Mouse (Mus musculus) natural killer cell, adult 2 months (primary cell): ENCODE data around the gene Crygd.
A peak's percentile ranks its signal among the peaks of the same experiment; 100 is the strongest.
"Not testable (repeated sequence)": the region's sequence is repeated elsewhere in the genome, so short reads cannot be mapped to it uniquely, and the experiment has no call there.

Source experiments
- DNase-seq, 2 experiments: peaks; one replicate each; pipeline ENCODE4 v3.0.0; 2022; ENCODE audit warnings: low spot score in 2 of 2

The Crygd gene

DNA sequence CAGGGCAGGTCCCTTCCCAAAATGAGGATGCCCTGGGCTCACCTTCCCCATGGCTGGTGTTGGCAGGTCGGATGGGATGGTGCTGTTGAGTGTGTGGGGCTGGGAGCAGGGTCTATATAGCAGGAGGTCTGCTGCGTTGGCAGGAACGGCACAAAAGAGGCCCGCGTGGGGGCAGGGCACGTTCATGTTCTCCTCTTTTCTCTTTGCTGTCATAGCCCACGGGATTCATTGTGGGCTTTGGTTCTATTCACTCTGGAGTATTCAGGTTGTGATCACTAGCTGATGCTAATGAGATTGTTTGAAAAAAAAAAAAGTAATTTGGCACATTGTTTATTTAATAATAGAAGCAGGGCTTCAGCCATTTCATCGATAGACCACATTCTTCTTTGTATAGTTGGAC is at the start of gene Crygd:
Crygd (minus strand) TSS at position 101 of the 400 bp plus-strand sequence.
- DNase-seq: no peak

DNA sequence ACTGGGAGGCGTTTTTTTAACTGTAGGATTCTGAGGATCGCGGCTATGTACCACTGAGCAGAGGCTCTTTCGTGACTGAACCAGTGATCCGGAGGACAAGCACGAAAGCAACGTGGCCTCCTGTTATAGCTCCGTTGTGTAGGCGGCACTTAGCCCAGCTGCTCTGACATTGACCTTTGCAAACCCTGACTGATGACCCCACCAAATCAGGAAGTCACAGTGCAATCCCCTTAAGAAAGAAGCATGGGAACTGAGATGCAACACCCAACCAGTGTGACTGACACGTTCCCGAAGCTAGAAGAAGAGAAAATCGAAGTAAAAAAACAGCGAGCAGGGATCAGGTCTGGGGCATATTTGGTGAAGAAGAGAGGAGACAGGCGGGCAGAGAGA is 49.5 kb upstream of the Crygd start:
- DNase-seq: no peak

DNA sequence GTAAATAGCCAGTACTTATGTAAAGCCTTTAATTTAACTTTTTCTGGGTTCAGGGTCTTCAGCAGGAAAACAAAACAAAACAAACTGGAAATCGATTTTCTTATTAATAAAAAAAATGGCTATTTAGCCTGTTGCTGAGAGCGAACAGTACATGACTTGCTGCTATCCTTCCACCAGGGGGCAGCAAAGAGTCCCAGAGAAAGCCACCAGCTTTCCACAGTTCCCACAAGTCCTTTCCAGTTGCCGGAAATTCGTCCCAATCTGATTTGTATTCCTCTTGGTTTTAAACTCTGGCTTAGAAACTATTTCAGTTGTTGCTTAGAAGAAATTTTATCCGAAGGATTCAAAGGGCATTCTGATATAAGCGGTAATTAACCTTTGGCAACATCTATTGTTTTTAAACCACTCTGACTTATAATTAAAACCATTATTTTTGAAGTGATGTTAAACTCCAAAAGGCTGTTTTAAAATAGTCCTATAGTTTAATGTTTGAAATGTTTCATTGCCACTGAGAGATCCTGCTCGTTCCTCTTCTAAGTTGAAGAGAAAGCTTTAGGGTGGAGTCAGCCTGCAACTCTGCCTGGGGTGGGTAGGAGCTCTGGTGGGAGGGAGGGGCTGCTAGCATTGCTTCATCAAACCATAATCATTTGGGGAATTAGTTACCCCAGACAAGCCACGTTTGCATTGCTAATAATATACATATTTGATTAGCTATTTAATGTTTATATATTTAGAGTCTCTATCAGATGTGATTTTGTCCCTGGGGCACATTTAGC is 49.0 kb upstream of the Crygd start:
- DNase-seq: peak; percentile 20 to 26

DNA sequence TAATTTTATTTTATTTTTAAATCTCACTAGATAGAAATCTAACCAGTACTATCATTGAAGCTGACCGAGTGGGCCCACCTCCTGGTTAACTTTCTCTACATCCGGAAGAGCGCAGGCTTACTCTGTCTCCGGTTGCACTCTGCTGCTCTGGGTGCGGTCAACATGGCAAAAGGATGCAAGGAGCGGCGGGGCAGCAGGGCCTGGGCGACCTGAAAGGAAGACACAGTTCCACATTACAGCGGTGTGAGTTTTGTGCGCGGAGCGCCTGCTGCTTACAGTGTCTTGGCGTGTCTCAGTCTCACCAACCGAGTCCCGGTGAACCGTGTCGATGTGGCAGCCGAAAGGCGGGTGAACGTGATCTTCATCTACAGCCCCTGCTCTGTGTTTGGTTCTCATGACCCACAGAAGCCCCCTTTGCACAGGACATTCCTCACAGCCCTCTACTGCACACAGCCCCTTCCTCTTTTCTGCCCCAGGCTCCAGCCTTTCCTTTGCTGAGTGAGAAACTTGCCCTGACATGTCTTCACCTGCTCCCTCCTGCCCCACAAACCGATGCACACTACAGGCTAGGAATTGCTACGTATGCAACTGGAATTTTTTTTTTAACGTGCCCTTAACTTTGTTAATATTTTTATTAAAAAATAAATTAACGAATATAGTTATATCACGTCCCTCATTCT is 46.6 kb upstream of the Crygd start:
- DNase-seq: no peak

DNA sequence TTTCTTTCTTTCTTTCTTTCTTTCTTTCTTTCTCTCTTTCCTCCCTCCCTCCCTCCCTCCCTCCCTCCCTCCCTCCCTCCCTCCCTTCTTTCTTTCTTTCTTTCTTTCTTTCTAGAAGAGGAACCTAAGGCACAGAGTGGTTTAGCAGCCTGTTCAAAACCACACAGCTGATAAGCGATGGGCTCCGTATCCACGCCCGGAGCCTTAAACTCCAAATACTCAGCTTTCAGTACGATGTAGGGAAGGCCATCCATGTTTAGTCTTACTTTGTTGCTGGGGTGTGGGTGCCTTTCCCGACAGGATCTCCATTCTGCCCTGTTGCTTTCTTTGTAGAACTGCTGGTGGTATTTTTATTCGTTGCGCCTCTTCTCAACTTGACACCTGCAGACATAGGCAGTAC is 45.9 kb upstream of the Crygd start:
- DNase-seq: no peak

DNA sequence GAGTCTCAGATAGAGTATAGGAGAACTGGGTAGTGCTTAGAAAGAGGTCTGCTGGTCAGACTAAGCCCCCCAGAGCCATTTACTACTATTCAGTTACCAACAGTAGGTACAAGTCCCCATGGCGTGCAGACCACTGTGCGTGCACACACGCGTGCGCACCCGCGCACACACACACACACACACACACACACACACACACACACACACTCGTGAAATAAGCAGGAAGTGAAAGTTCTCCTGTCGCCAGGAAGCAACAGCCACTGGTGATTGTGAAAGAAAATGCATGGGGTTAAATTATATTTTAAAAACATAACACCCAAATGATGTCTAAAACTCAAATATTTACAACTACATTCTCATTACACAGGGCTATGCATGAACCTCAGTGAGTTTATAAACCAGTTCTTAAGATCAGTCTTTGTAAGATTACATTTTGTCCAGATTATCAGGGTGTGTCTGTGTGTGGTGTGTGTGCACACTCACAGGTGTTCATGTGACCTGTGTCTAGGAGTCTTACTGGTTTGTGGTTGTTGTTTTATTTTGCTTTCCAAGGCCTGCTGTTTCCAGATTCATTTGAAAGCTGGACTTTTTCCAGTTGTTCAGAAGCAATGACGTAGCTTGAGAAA is 44.5 kb upstream of the Crygd start:
- no peak for DNase-seq

DNA sequence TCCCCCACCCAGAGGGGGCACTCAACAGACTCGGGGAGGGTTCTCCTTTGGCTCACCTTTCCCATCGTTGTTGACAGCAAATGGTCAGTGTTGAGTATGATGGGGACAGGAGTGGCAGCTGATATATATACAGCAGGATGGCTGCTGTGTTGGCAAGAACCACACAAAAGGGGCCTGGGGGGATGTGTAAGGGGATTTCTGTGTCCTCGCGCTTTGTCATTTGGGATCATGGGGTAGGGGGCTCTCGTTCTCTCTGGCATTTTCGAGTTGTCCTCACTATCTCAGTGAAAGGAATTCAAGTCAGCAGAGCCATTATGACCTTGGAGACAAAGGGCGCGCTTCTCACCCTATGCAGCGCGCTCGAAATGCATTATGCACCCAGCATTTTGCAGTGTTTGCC is 40.0 kb upstream of the Crygd start, which contains the start of gene Cryga:
Cryga (minus strand) TSS at position 101 of the 400 bp plus-strand sequence.
- DNase-seq: no peak

DNA sequence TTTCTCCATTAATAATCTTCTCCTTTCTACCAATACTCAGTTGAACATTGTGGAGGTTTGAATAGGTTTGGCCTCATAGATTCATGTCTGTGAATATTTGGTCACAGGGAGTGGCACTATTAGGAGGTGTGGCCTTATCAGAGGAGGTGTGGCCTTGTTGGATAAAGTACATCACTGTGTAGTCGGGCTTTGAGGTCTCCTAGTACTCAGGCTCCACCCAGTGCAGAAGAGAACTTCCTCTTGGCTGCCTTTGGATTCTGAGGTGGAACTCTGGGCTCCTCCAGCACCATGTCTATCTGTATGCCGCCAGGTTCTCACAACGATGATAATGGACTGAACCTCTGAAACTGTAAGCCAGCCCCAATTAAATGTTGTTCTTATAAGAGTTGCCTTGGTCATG is 33.7 kb upstream of the Crygd start:
- no peak for DNase-seq

DNA sequence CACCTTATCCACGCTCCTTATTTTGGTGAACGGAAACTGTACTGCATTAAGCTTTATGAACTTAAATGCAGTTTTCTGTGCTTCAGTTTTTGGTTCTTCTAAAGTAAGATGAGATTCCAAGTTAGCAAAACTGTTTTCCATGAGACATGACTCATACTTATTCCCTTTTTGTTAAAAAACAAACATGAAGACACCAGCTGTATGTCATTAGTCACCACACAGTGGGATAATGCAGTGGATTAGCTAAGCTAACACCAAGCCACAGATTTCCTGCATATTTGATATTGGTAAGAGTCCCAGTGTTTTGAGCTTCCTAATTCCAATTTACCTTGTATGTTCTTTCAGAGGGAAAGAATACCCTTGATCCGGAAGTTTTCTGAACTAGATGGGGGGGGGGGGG is 28.3 kb upstream of the Crygd start:
- DNase-seq: no peak

DNA sequence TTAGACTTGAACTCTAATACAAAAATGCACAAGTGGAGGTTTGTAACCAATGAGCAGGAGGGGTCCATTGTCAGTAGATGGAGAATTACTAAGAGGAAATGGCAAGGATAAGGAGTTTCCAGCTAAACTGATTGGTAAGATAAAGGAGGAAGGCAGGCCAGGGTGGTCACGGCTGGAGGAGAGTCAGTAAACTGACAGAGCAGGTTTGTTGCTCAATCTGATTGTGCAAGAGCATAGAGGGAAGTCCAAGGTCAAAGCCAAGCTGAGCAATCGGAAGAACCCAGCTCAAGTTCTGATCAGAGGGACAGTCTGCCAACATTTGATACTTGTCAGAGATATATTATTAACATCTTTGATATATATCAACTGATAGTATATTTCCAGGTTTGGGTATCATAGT is 27.1 kb upstream of the Crygd start:
- DNase-seq: no peak

DNA sequence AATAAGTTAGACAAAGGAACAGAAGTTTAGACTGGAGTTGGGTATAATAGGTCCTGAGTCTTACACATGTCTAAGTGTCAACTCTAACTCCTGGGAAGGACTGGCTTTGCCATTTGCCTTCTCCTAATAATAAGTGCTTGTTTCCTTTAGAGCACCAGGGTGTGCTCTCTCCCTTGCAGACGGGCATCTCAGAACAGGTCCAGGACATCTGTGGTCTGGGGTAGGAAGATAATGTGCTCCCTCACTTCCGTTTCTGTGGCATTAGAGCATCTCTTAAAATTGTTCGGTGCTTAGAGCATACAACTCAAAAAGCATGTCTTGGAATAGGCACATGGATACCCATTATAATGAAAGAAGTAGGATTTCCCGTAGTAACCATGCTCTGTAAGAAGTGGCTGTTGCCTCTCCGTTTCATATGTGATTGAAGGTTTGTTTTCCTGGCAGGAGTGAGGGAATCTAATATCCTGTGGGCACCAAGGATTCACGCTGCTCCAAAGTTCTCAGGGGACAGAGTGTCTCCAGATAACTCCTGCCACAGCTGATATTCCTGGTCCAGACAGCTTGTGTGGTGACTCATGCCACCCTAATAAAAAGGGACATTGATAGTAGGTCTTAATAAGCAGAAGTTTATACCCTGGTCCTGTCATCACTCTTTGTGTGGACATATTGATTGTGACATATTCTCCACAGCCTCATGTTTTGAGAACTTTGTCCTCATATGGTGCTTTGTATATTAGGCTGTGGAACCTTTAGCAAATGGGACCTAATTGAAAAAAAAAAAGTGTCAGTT is 25.5 kb upstream of the Crygd start:
- DNase-seq: no peak

DNA sequence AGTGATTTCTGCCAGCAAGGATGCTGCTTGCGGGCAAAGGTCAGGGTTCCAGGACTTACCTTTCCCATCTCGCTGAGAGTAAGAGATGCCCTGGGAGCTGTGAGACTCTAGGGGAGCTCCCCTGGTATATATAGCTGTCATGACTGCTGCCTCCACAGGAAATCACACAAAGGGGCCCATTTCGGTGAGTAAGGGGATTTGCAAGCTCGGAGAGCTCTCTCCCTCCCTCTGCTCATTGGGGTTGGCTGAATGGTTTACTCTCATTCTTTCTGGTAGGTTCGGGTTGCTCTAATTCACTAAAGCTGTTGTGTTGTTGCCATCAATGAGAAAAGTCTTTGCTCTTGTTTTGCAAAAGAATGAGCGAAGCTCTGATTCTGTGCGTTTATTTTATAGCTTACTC is 18.9 kb upstream of the Crygd start, which contains the start of gene Crygb:
Crygb (minus strand) TSS at position 101 of the 400 bp plus-strand sequence.
- no peak for DNase-seq

DNA sequence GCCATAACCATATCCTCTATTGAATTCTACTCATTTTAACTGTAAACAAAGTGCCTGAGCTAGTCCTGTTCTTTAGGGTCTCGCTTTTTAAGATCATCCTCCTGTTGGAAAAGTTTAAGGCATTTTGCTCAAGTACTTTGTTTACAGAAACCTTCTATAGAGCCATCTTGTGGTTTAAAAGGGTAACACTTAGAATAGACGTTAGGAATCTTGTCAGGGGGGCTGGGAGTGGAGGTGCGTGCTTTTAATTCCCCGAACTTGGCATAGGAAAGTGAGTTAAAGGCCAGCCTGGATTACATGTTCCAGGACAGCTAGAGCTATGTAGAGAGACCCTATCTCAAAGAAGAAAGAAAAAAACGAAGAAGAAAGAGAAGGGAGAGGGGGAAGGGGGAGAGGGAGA is 12.4 kb upstream of the Crygd start:
- DNase-seq: no peak

DNA sequence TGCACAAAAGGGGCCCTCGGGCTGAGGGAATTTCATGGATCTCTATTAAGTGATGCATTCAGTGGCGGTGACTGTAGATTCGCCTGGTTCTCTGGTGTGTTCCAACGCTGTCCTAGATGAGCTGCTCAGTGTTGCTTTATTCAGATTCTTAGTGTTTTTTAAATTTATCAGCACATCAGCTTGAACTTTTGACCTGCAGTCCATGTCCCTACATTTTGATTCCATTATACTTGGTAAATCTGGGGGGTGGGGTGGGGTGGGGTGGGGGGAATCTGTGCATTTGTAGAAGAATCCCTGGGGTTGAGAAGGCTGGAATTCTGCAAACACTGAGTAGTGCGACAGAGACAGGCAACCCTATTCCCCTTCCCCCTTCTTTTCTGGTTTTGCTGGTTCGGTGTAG is 10.3 kb upstream of the Crygd start, which contains the start of gene Crygc:
Crygc (minus strand) TSS at position 101 of the 400 bp plus-strand sequence.
- DNase-seq: no peak

DNA sequence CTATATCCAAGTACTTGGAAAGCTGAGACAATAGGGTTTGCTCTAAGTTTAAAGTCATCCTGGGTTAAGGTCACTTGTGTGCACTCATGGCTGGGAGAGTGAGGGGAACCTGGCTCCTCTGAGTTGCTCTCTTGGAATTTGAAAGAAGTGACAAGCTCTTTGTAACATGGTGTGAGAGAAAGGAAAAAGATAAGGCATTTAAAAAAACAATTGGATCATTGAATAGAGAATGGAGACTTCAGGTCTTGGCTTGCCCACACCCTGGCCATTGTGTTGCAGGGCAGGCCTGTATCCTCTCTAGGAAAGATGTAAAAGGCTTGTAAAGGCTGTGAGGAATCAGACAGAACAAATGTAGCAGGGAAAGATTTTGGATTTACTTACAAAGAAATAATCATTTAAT is 4.6 kb upstream of the Crygd start:
- DNase-seq: no peak

DNA sequence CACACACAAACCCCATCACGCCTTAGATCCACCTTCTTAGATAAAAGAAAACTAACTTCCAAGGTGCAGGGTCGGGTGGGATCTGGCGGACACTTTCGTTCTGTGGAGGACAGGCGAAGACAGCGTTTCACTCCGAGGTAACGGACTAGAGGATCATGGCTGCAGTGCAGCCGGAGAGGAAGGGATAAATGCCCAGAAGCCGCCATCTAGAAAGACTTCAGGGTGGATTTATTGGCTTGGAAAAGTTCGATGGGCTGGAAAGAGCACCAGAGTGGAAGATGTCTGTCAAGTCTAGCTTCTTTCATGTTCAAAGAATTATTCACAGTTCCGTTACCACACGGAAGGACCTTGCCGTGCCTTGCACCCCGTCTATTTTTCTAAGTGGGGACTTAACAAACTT is 949 bp upstream of the Crygd start:
- DNase-seq: no peak

DNA sequence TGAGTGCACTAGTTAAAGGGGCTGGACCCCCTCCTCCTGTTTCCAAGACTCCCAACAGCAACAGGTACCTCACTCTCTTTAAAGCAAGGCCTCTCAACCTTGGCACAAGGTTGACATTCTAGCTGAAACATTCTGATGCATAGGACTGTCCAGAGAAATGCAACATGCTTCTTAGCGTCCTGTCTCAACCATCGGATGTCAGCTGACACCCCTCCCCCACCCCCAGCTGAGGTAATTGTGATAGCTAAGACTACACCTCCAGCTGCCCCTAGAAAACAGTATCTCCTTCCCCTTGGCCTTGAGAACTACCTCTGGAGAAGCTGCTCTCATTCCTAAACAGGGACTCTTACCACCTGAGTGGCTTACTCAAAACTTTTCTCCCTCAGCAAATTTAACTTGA is 11.1 kb downstream of the Crygd start:
- DNase-seq: no peak

DNA sequence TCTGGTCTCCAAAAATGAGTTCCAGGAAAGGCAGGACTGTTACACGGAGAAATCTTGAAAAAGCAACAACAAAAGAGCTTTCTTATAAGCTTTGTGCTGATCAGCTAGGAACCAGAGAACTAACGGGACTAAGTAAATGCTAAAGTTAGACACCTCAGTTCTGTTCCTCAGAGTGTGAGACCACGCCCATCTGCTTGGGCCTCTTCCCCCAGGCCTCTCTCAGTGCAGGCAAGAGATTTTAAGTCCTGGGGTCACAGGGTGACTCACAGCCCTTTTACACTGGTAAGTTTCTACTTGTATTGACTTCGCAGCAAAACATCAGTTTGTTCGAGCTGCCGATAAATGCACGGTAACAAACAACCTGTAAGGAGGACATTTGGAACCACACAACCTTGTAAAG is 11.6 kb downstream of the Crygd start:
- no peak for DNase-seq

DNA sequence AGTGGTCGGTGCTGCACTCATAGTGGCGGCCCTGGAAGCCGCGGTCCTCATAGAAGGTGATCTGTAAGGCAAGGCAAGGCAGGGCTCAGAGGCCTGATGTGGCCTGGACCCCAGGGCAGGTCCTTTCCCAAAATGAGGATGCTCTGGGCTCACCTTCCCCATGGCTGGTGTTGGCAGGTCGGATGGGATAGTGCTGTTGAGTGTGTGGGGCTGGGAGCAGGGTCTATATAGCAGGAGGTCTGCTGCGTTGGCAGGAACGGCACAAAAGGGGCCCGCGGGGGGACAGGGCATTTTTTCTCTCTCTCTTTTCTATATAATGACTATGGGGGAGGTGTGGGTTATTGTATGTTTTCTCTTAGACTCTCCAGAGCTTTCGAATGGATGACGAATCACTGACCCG is 12.3 kb downstream of the Crygd start, which contains the start of gene Cryge:
Cryge (minus strand) TSS at position 198 of the 400 bp plus-strand sequence.
- DNase-seq: not testable (repeated sequence)

DNA sequence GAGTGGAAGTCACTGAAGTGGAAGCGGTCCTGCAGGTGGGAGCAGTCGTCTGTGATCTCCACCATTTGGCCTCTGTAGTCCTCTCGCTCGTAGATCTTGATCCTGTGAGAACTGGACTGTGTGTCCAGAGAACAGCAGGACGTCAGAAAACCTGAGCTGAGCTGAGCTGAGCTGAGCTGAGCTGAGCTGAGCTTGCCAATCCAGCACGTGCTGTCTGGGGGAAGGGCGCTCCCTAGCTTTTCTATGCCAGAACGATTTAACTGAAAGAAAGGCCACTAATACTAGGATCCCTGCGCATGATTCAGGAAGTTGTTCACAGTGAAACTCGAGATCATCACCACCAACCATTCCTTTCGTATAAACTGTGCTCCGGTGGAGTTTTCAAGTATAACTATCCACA is 14.5 kb downstream of the Crygd start:
- no peak for DNase-seq

DNA sequence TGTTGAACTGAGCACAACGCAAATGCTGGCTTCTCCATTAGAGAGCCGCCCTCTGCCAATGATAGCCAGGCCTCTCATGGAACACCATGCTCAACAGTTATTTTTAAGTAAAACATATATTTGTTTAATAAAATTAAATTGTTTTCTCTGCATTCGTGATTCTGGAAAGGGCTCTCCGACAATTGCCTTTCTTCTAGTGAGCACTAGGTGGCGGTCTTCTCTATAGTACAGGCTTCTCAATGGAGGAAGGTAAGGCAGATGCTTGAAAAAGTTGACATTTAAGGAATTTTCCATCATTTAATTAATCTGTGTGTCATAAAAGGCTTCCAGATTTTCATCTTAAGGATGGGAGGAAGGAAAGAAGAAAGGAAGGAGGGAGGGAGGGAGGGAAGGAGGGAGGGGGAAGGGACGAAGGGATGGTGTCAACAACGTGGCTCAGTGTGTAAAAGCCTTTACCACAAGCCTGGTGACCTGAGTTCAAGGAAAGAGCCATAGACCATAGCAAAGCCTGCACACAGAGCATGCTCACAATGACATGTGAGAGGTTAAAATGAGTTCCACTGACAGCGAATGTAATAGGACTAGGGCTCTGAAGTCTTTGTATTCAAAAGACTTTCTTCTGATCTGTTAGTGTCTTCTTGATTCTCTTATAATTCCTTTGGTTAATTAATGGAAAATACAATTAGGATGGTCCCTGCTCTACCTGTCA is 16.7 kb downstream of the Crygd start:
- DNase-seq: peak in 1 of 2 experiments; percentile 3
